Mouse (Mus musculus): ENCODE results near the gene Mmd2. TPM values are rescaled to one million over a fixed set of nuclear protein-coding genes. Genes with fewer than 3 reads are reported as not detected.

Gene Mmd2
- total and polyA plus RNA-seq, 3 experiments = not detected

- H3K79me2 ChIP-seq (ENCODE audit: control insufficient read depth, insufficient read depth, low read length, poor library complexity) = no peaks in the 10 kb centered on the region
- TF ChIP-seq CTCF (IDR thresholded peaks at IDR 0.05 in 2 of 3, conservative IDR thresholded peaks at IDR 0.05 in 1 of 3; ENCODE audit: control insufficient read depth in 1 of 3, insufficient read depth in 1 of 3, low read depth in 2 of 3, low read length in 3 of 3, poor library complexity in 1 of 3, severe bottlenecking in 1 of 3) (peak; percentile 82 to 87 (median 86)), RAD21 (IDR thresholded peaks at IDR 0.05; ENCODE audit: low read depth, low read length) (peak; percentile 69), TBP (IDR thresholded peaks at IDR 0.05; ENCODE audit: low read depth, low read length) (no peak), ZC3H11A (IDR thresholded peaks at IDR 0.05; ENCODE audit: low read depth, low read length) (peak; percentile 67), TCF12 (IDR thresholded peaks at IDR 0.05; ENCODE audit: low read depth, low read length) (no peak), SMC3 (IDR thresholded peaks at IDR 0.05; ENCODE audit: low read depth, low read length) (peak; percentile 86)
- H3K27me3 ChIP-seq (ENCODE audit: control insufficient read depth in 1 of 2, insufficient read depth in 2 of 2, low read length in 2 of 2) = no peaks in the 10 kb centered on the region
- peaks cover 0 to 6% of the 10 kb centered on the region in 2 experiments; a peak in 1 of 4 replicates for H3K4me1 ChIP-seq (ENCODE audit: control insufficient read depth in 1 of 2, insufficient read depth in 2 of 2, low read length in 2 of 2)
- DNase-seq (ENCODE audit: low read depth, low spot score) = peak; percentile 62
- no peaks in the 10 kb centered on the region for H3K9me3 ChIP-seq (replicated peaks; ENCODE audit: insufficient read depth, low read length)
- H3K4me3 ChIP-seq (ENCODE audit: control insufficient read depth in 1 of 2, insufficient read depth in 1 of 2, low read depth in 2 of 2, low read length in 2 of 2) = no peak overlapping the region
- no peaks in the 10 kb centered on the region for H3K36me3 ChIP-seq (ENCODE audit: control insufficient read depth in 1 of 2, insufficient read depth in 2 of 2, low read length in 2 of 2)
- no peak overlapping the region for H3K27ac ChIP-seq (ENCODE audit: control insufficient read depth, low read depth, low read length)
- no peak overlapping the region for H3K9ac ChIP-seq (ENCODE audit: control insufficient read depth, low read depth, low read length, poor library complexity, severe bottlenecking)
These were observed 27.1 kb downstream of the Mmd2 start for GRCm38 (mm10) chr5:142581517-142581916.

- DNase-seq (ENCODE audit: low read depth, low spot score) = peak; percentile 16
- Histone ChIP-seq H3K4me3 (ENCODE audit: control insufficient read depth in 1 of 2, insufficient read depth in 1 of 2, low read depth in 2 of 2, low read length in 2 of 2) (no peak overlapping the region), H3K9ac (ENCODE audit: control insufficient read depth, low read depth, low read length, poor library complexity, severe bottlenecking) (no peak overlapping the region), H3K36me3 (ENCODE audit: control insufficient read depth in 1 of 2, insufficient read depth in 2 of 2, low read length in 2 of 2) (no peaks in the 10 kb centered on the region), H3K27me3 (ENCODE audit: control insufficient read depth in 1 of 2, insufficient read depth in 2 of 2, low read length in 2 of 2) (no peaks in the 10 kb centered on the region), H3K79me2 (ENCODE audit: control insufficient read depth, insufficient read depth, low read length, poor library complexity) (no peaks in the 10 kb centered on the region), H3K4me1 (ENCODE audit: control insufficient read depth in 1 of 2, insufficient read depth in 2 of 2, low read length in 2 of 2) (peaks cover 0 to 7% of the 10 kb centered on the region in 2 experiments; a peak in 1 of 4 replicates), H3K9me3 (replicated peaks; ENCODE audit: insufficient read depth, low read length) (no peaks in the 10 kb centered on the region), H3K27ac (ENCODE audit: control insufficient read depth, low read depth, low read length) (no peak overlapping the region)
- TF ChIP-seq CTCF (IDR thresholded peaks at IDR 0.05 in 2 of 3, conservative IDR thresholded peaks at IDR 0.05 in 1 of 3; ENCODE audit: control insufficient read depth in 1 of 3, insufficient read depth in 1 of 3, low read depth in 2 of 3, low read length in 3 of 3, poor library complexity in 1 of 3, severe bottlenecking in 1 of 3) (peak; percentile 20 to 37 (median 28); a peak in 5 of 6 replicates), ETS1 (IDR thresholded peaks at IDR 0.05; ENCODE audit: low read depth, low read length) (no peak)
These were observed 30.4 kb downstream of the Mmd2 start for GRCm38 (mm10) chr5:142578192-142578591.

- peak; percentile 19 for DNase-seq (ENCODE audit: low read depth, low spot score)
- no peak overlapping the region for H3K9ac ChIP-seq (ENCODE audit: control insufficient read depth, low read depth, low read length, poor library complexity, severe bottlenecking)
- H3K79me2 ChIP-seq (ENCODE audit: control insufficient read depth, insufficient read depth, low read length, poor library complexity) = no peaks in the 10 kb centered on the region
- no peak overlapping the region for H3K4me3 ChIP-seq (ENCODE audit: control insufficient read depth in 1 of 2, insufficient read depth in 1 of 2, low read depth in 2 of 2, low read length in 2 of 2)
- TF ChIP-seq CTCF (IDR thresholded peaks at IDR 0.05 in 2 of 3, conservative IDR thresholded peaks at IDR 0.05 in 1 of 3; ENCODE audit: control insufficient read depth in 1 of 3, insufficient read depth in 1 of 3, low read depth in 2 of 3, low read length in 3 of 3, poor library complexity in 1 of 3, severe bottlenecking in 1 of 3) = no peak
- peak in 1 of 2 experiments; percentile 24; a peak in 1 of 4 replicates for TF ChIP-seq EP300 (IDR thresholded peaks at IDR 0.05; ENCODE audit: low read depth in 1 of 2, low read length in 2 of 2)
- peak; percentile 52; the same call in 1 of the 2 replicates for TF ChIP-seq GATA1 (IDR thresholded peaks at IDR 0.05; ENCODE audit: low read depth, low read length)
- TF ChIP-seq ETS1 (IDR thresholded peaks at IDR 0.05; ENCODE audit: low read depth, low read length) = peak; percentile 75
- peak; percentile 90 for TF ChIP-seq BHLHE40 (IDR thresholded peaks at IDR 0.05; ENCODE audit: borderline replicate concordance, low read depth, low read length)
- no peak for TF ChIP-seq JUND (IDR thresholded peaks at IDR 0.05; ENCODE audit: low read depth, low read length)
- peak; percentile 55; the same call in 1 of the 2 replicates for TF ChIP-seq TCF12 (IDR thresholded peaks at IDR 0.05; ENCODE audit: low read depth, low read length)
- no peak overlapping the region for H3K27ac ChIP-seq (ENCODE audit: control insufficient read depth, low read depth, low read length)
- no peaks in the 10 kb centered on the region for H3K9me3 ChIP-seq (replicated peaks; ENCODE audit: insufficient read depth, low read length)
- H3K4me1 ChIP-seq (ENCODE audit: control insufficient read depth in 1 of 2, insufficient read depth in 2 of 2, low read length in 2 of 2) = peaks cover 0 to 7% of the 10 kb centered on the region in 2 experiments; a peak in 1 of 4 replicates
- H3K27me3 ChIP-seq (ENCODE audit: control insufficient read depth in 1 of 2, insufficient read depth in 2 of 2, low read length in 2 of 2) = no peaks in the 10 kb centered on the region
- no peaks in the 10 kb centered on the region for H3K36me3 ChIP-seq (ENCODE audit: control insufficient read depth in 1 of 2, insufficient read depth in 2 of 2, low read length in 2 of 2)
These were observed 31.8 kb downstream of the Mmd2 start for GRCm38 (mm10) chr5:142576832-142577231.

Data from MEL (cell line).